Mouse (Mus musculus) midbrain, embryonic 14.5 days (tissue): ENCODE data around the gene Rpl11. TPM values are rescaled to one million over a fixed set of nuclear protein-coding genes. Genes with fewer than 3 reads are reported as not detected.
"Not testable (repeated sequence)": the region's sequence is repeated elsewhere in the genome, so short reads cannot be mapped to it uniquely, and the experiment has no call there.

Source experiments
- ATAC-seq: fragments of 200-750 bp; cut with Nextera tagmentation; 2 replicates; pipeline ENCODE4 v1.8.0; 2017; ENCODE audit warnings: moderate number of reproducible peaks, moderate library complexity; ENCODE audit not compliant: low FRiP score, low TSS enrichment
- DNase-seq: peaks from one replicate; pipeline ENCODE4 v3.0.0-alpha.2; 2015
- H3K27ac ChIP-seq: fragments of 300-500 bp; sonication (generic); replicated peaks from 2 replicates; pipeline ENCODE4 v1.5.1; 2014; ENCODE audit warnings: mild to moderate bottlenecking, low read depth, low read length, moderate library complexity
- H3K27me3 ChIP-seq: fragments of 300-500 bp; sonication (generic); 2 replicates; pipeline ENCODE4 v1.6.1; 2014; ENCODE audit warnings: low read length, control low read depth, mixed read lengths; ENCODE audit not compliant: control insufficient read depth, insufficient read depth
- H3K36me3 ChIP-seq: fragments of 300-500 bp; sonication (generic); 2 replicates; pipeline ENCODE4 v1.6.1; 2014; ENCODE audit warnings: low read length, control low read depth; ENCODE audit not compliant: control insufficient read depth, insufficient read depth
- H3K4me1 ChIP-seq: fragments of 300-500 bp; sonication (generic); 2 replicates; pipeline ENCODE4 v1.6.1; 2014; ENCODE audit warnings: mild to moderate bottlenecking, antibody characterized with exemption, low read length, control low read depth; ENCODE audit not compliant: control insufficient read depth, insufficient read depth
- H3K4me2 ChIP-seq: fragments of 300-500 bp; sonication (generic); 2 replicates; pipeline ENCODE4 v1.6.1; 2014; ENCODE audit warnings: mild to moderate bottlenecking, low read length, moderate library complexity
- H3K4me3 ChIP-seq: fragments of 300-500 bp; sonication (generic); replicated peaks from 2 replicates; pipeline ENCODE4 v1.5.1; 2014; ENCODE audit warnings: low read depth, low read length
- H3K9ac ChIP-seq: fragments of 300-500 bp; sonication (generic); replicated peaks from 2 replicates; pipeline ENCODE4 v1.6.1; 2014; ENCODE audit warnings: mild to moderate bottlenecking, low read length, moderate library complexity
- H3K9me3 ChIP-seq: fragments of 300-500 bp; sonication (generic); 2 replicates; pipeline ENCODE4 v1.6.1; 2016; ENCODE audit warnings: low read length, control low read depth, mixed read lengths; ENCODE audit not compliant: control insufficient read depth
- WGBS: fragments of 180-500 bp; shearing (Covaris S2); extraction: QIAGEN DNeasy Blood & Tissue Kit; methylation state at CpG from one replicate; pipeline ENCODE4 v1.1.7; 2014; 5-methylcytosine and 5-hydroxymethylcytosine counted together
- polyA plus RNA-seq: library from polyadenylated mRNA; unstranded; fragments of >200 nt; fragmentation: Nextera tagmentation; extraction: Ambion mirVana; gene quantifications from 2 replicates; pipeline ENCODE4 v1.2.1, GENCODE M21; 2014

The Rpl11 gene
- polyA plus RNA-seq, 1 experiment from 2014 or later = 312 TPM

- Histone ChIP-seq H3K9ac (no peak overlapping the region), H3K27me3 (peaks cover 18% of the 10 kb centered on the region), H3K27ac (no peak overlapping the region), H3K9me3 (no peaks in the 10 kb centered on the region), H3K4me2 (no peak overlapping the region), H3K36me3 (no peaks in the 10 kb centered on the region), H3K4me3 (no peak overlapping the region), H3K4me1 (peaks cover 7% of the 10 kb centered on the region; the same call in 1 of the 2 replicates)
- ATAC-seq (no peak), DNase-seq (no peak)
- 73% methylated on average over 2 of the region's 2 CpGs for WGBS
Measured at GRCm38 (mm10) chr4:136078649-136079048, 25.4 kb upstream of the Rpl11 start.

GRCm38 (mm10) chr4:136076776-136077538 is 23.7 kb upstream of the Rpl11 start:
- no peak overlapping the region for H3K27ac ChIP-seq
- H3K9me3 ChIP-seq = no peaks in the 10 kb centered on the region
- DNase-seq = no peak
- 74% methylated on average over 15 of the region's 15 CpGs for WGBS
- H3K9ac ChIP-seq = no peak overlapping the region
- H3K4me3 ChIP-seq = no peak overlapping the region
- no peak for ATAC-seq
- H3K36me3 ChIP-seq = no peaks in the 10 kb centered on the region
- H3K4me2 ChIP-seq = no peak overlapping the region
- peaks cover 12% of the 10 kb centered on the region for H3K27me3 ChIP-seq
- H3K4me1 ChIP-seq = peaks cover 7% of the 10 kb centered on the region; the same call in 1 of the 2 replicates

- H3K4me3 ChIP-seq = no peak overlapping the region
- 4% methylated on average over 15 of the region's 15 CpGs for WGBS
Measured at GRCm38 (mm10) chr4:136071178-136071714, 18.0 kb upstream of the Rpl11 start.

GRCm38 (mm10) chr4:136070592-136070991 is 17.4 kb upstream of the Rpl11 start:
- Histone ChIP-seq H3K4me3 (no peak overlapping the region), H3K27ac (no peak overlapping the region), H3K9me3 (no peaks in the 10 kb centered on the region), H3K36me3 (no peaks in the 10 kb centered on the region), H3K9ac (no peak overlapping the region), H3K4me2 (no peak overlapping the region), H3K27me3 (no peaks in the 10 kb centered on the region), H3K4me1 (0 out of 2 replicates have a peak, but pooled peaks cover 4% of the 10 kb centered on the region)
- DNase-seq = no peak
- 64% methylated on average over 6 of the region's 6 CpGs for WGBS
- ATAC-seq = no peak

More at GRCm38 (mm10) chr4:136071178-136071714, 18.0 kb upstream of the Rpl11 start:
- DNase-seq = peak; percentile 88
- Histone ChIP-seq H3K9me3 (no peaks in the 10 kb centered on the region), H3K27me3 (no peaks in the 10 kb centered on the region), H3K36me3 (no peaks in the 10 kb centered on the region), H3K27ac (no peak overlapping the region), H3K4me2 (peak overlapping the region; percentile 10; the same call in 1 of the 2 replicates), H3K4me1 (0 out of 2 replicates have a peak, but pooled peaks cover 4% of the 10 kb centered on the region), H3K9ac (no peak overlapping the region)
- no peak for ATAC-seq

GRCm38 (mm10) chr4:136069954-136070353 is 16.7 kb upstream of the Rpl11 start:
- Histone ChIP-seq H3K4me2 (no peak overlapping the region), H3K36me3 (no peaks in the 10 kb centered on the region), H3K27me3 (no peaks in the 10 kb centered on the region), H3K4me3 (no peak overlapping the region), H3K4me1 (0 out of 2 replicates have a peak, but pooled peaks cover 4% of the 10 kb centered on the region), H3K27ac (no peak overlapping the region), H3K9ac (0 out of 2 replicates have a peak overlapping the region, but pooled peaks have one; percentile 9), H3K9me3 (no peaks in the 10 kb centered on the region)
- no peak for ATAC-seq
- WGBS = 1% methylated on average over 18 of the region's 18 CpGs
- peak; percentile 89 for DNase-seq

- no peak overlapping the region for H3K4me3 ChIP-seq
- H3K9ac ChIP-seq = no peak overlapping the region
- no peaks in the 10 kb centered on the region for H3K36me3 ChIP-seq
- H3K4me1 ChIP-seq = 0 out of 2 replicates have a peak, but pooled peaks cover 4% of the 10 kb centered on the region
- H3K4me2 ChIP-seq = no peak overlapping the region
- H3K27ac ChIP-seq = no peak overlapping the region
- WGBS = 66% methylated on average over 4 of the region's 4 CpGs
- no peaks in the 10 kb centered on the region for H3K9me3 ChIP-seq
- H3K27me3 ChIP-seq = no peaks in the 10 kb centered on the region
- ATAC-seq (no peak), DNase-seq (no peak)
Measured at GRCm38 (mm10) chr4:136069313-136069712, 16.1 kb upstream of the Rpl11 start.

GRCm38 (mm10) chr4:136063143-136063542 is 9.9 kb upstream of the Rpl11 start:
- Histone ChIP-seq H3K36me3 (no peaks in the 10 kb centered on the region), H3K27me3 (no peaks in the 10 kb centered on the region), H3K4me2 (no peak overlapping the region), H3K9ac (no peak overlapping the region), H3K9me3 (no peaks in the 10 kb centered on the region), H3K27ac (no peak overlapping the region), H3K4me3 (no peak overlapping the region), H3K4me1 (no peaks in the 10 kb centered on the region)
- 92% methylated on average over 4 of the region's 4 CpGs for WGBS
- no peak for DNase-seq
- no peak for ATAC-seq

GRCm38 (mm10) chr4:136059800-136060488 is 6.7 kb upstream of the Rpl11 start:
- WGBS = 69% methylated on average over 9 of the region's 9 CpGs
- H3K27me3 ChIP-seq, H3K27ac ChIP-seq, H3K9me3 ChIP-seq, H3K4me1 ChIP-seq, H3K4me3 ChIP-seq, H3K9ac ChIP-seq, H3K4me2 ChIP-seq, DNase-seq, H3K36me3 ChIP-seq, ATAC-seq: not testable (repeated sequence)
